Mouse (Mus musculus) liver, embryonic 14.5 days (tissue): ENCODE measurements around the gene Fosb. TPM values are rescaled to one million over a fixed set of nuclear protein-coding genes. Genes with fewer than 3 reads are reported as not detected.

Source experiments
- ATAC-seq: fragments of 200-750 bp; cut with Nextera tagmentation; 2 replicates; pipeline ENCODE4 v1.8.0; 2017; ENCODE audit warnings: moderate number of reproducible peaks, mild to moderate bottlenecking, moderate library complexity; ENCODE audit not compliant: insufficient read depth
- DNase-seq, 3 experiments: peaks; one replicate each; pipeline ENCODE4 v3.0.0-alpha.2; 2012 to 2013; ENCODE audit warnings: low read depth in 3 of 3, low spot score in 3 of 3
- H3K27ac ChIP-seq: fragments of 300-500 bp; sonication (generic); 2 replicates; pipeline ENCODE4 v1.5.1; 2014; ENCODE audit warnings: moderate library complexity, mild to moderate bottlenecking, control low read depth, inconsistent platforms
- H3K27me3 ChIP-seq: fragments of 300-500 bp; sonication (generic); 2 replicates; pipeline ENCODE4 v1.6.1; 2014; ENCODE audit warnings: mild to moderate bottlenecking, low read length, moderate library complexity; ENCODE audit not compliant: control insufficient read depth, insufficient read depth
- H3K36me3 ChIP-seq: fragments of 300-500 bp; sonication (generic); replicated peaks from 2 replicates; pipeline ENCODE4 v1.6.1; 2014; ENCODE audit warnings: low read depth; ENCODE audit not compliant: control insufficient read depth, insufficient read depth
- H3K4me1 ChIP-seq, 2 experiments: fragments of 200-500 bp in 1 of 2; fragments of 300-500 bp in 1 of 2; sonication (generic) in 1 of 2; replicated peaks; 2 replicates each; pipeline ENCODE4 v1.6.1; 2012 to 2014; ENCODE audit warnings: antibody characterized with exemption in 1 of 2, inconsistent platforms in 1 of 2, low read length in 1 of 2; ENCODE audit not compliant: control insufficient read depth in 2 of 2, insufficient read depth in 2 of 2
- H3K4me2 ChIP-seq: fragments of 300-500 bp; sonication (generic); 2 replicates; pipeline ENCODE4 v1.6.1; 2014; ENCODE audit warnings: low read depth, mild to moderate bottlenecking, control low read depth, moderate library complexity
- H3K4me3 ChIP-seq, 2 experiments: fragments of 200-500 bp in 1 of 2; fragments of 300-500 bp in 1 of 2; sonication (generic) in 1 of 2; 2 replicates each; pipeline ENCODE4 v1.5.1; 2012 to 2014; ENCODE audit warnings: low read depth in 2 of 2, low read length in 2 of 2, mild to moderate bottlenecking in 2 of 2, control low read depth in 1 of 2, inconsistent platforms in 1 of 2, moderate library complexity in 1 of 2; ENCODE audit not compliant: insufficient read depth in 1 of 2
- H3K9ac ChIP-seq: fragments of 300-500 bp; sonication (generic); replicated peaks from 2 replicates; pipeline ENCODE4 v1.6.1; 2014; ENCODE audit warnings: mild to moderate bottlenecking, control low read depth, moderate library complexity
- H3K9me3 ChIP-seq: fragments of 300-500 bp; sonication (generic); 2 replicates; pipeline ENCODE4 v1.6.1; 2016; ENCODE audit warnings: low read length, mixed read lengths; ENCODE audit not compliant: control insufficient read depth
- CTCF ChIP-seq: IDR thresholded peaks from 2 replicates; pipeline ENCODE4 v1.5.1; 2016; ENCODE audit warnings: antibody characterized with exemption, low read depth, control low read depth
- EP300 ChIP-seq: IDR thresholded peaks from 2 replicates; pipeline ENCODE4 v1.6.1; 2016; ENCODE audit warnings: antibody characterized with exemption, low read depth
- WGBS: fragments of 180-500 bp; shearing (Covaris S2); extraction: QIAGEN DNeasy Blood & Tissue Kit; methylation state at CpG from one replicate; pipeline ENCODE4 v1.1.7; 2014; ENCODE audit not compliant: insufficient replicate concordance; 5-methylcytosine and 5-hydroxymethylcytosine counted together
- polyA plus RNA-seq, 2 experiments: library from polyadenylated mRNA; depleted of rRNA in 1 of 2; stranded (reverse) in 1 of 2; unstranded in 1 of 2; fragments of >200 nt; fragmentation: Nextera tagmentation in 1 of 2; extraction: Ambion mirVana in 1 of 2; gene quantifications; 2 replicates each; pipeline versions ENCODE4 v1.2.1 to v1.2.3; 2012 to 2014

Gene Fosb
- polyA plus RNA-seq, 2 experiments: 0.03 TPM; not detected in 1

DNA sequence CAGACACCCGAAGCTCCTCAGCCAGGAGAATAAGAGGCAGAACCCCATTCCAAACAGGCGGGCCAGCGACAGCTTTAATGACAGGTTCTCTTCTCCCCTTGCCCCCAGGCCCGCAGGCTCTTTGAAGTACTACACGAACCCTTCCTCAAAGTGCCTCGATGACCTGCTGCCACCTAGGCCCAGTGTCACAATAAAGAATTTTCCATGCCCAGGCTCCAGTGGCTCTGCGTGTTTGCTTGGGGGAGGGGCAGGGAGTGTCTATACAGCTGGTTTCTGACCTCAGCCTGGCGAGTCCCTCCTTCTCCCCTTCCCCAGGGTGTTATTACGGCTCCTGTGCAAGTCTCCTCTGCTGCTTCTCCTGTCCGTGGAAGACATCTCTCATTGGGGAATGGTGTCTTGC lies 46.5 kb upstream of the Fosb start:
- no peak for ATAC-seq
- H3K27me3 ChIP-seq: no peaks in the 10 kb centered on the region
- H3K9ac ChIP-seq: no peak overlapping the region
- H3K4me2 ChIP-seq: no peak overlapping the region
- H3K27ac ChIP-seq: no peak overlapping the region
- peaks cover 10 to 18% of the 10 kb centered on the region in 2 experiments for H3K4me1 ChIP-seq
- no peak for TF ChIP-seq CTCF
- no peak for TF ChIP-seq EP300
- H3K36me3 ChIP-seq: peaks cover 5% of the 10 kb centered on the region; the same call in 1 of the 2 replicates
- WGBS: 64% methylated on average over 10 of the region's 10 CpGs
- no peak overlapping the region for H3K4me3 ChIP-seq
- no peaks in the 10 kb centered on the region for H3K9me3 ChIP-seq
- no peak for DNase-seq

DNA sequence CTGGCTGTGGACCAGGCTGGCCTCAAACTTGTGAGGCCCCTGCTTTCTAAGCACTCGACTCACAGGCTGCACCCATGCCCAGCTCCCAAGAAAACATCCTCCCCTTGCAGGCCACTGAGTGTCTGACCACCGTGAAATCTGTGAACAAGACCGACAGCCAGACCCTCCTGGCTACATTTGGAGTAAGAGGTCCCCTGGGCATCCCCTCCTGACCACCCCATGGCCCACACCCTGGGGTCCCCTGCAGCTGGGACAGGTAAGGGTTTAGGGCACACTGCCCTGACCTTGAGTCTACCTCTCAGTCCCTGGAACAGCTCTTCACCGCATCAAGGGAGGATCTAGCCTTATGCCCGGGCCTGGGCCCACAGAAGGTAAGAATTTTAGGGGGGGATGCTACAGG lies 45.1 kb upstream of the Fosb start:
- TF ChIP-seq CTCF (no peak), EP300 (no peak)
- no peak overlapping the region for H3K4me2 ChIP-seq
- H3K4me1 ChIP-seq: peaks cover under 1 to 7% of the 10 kb centered on the region in 2 experiments; a peak in 3 of 4 replicates
- no peak overlapping the region for H3K27ac ChIP-seq
- no peak overlapping the region for H3K9ac ChIP-seq
- H3K27me3 ChIP-seq: no peaks in the 10 kb centered on the region
- no peaks in the 10 kb centered on the region for H3K9me3 ChIP-seq
- no peak overlapping the region for H3K4me3 ChIP-seq
- DNase-seq (no peak), ATAC-seq (no peak)
- H3K36me3 ChIP-seq: peaks cover 5% of the 10 kb centered on the region; the same call in 1 of the 2 replicates
- 89% methylated on average over 5 of the region's 5 CpGs for WGBS

DNA sequence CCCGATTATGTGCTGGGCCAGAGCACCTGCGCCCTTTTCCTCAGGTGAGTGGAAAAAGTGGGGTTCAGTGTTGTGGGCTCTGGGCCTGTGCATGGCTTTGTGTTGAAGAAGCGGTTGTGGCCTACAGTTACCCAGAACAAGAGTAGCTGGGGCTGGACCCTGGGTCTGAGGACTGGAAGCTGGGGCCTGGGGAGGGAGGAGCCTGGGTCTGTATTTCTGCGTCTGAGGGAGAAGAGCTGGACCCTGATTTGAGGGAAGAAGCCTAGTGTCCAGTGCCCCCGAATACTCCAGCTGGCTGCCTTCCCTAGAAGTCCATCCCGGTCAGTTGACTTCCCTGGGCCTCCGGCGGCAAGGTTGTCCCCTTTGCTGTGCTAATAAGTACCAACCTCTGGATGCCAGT lies 40.4 kb upstream of the Fosb start:
- no peaks in the 10 kb centered on the region for H3K9me3 ChIP-seq
- no peak overlapping the region for H3K27ac ChIP-seq
- ATAC-seq: no peak
- H3K27me3 ChIP-seq: no peaks in the 10 kb centered on the region
- no peaks in the 10 kb centered on the region for H3K36me3 ChIP-seq
- H3K4me2 ChIP-seq: no peak overlapping the region
- WGBS: 80% methylated on average over 8 of the region's 8 CpGs
- H3K4me1 ChIP-seq: peaks cover 0 to 6% of the 10 kb centered on the region in 2 experiments; a peak in 3 of 4 replicates
- DNase-seq: no peak
- H3K9ac ChIP-seq: no peak overlapping the region
- no peak for TF ChIP-seq EP300
- TF ChIP-seq CTCF: no peak
- no peak overlapping the region for H3K4me3 ChIP-seq

DNA sequence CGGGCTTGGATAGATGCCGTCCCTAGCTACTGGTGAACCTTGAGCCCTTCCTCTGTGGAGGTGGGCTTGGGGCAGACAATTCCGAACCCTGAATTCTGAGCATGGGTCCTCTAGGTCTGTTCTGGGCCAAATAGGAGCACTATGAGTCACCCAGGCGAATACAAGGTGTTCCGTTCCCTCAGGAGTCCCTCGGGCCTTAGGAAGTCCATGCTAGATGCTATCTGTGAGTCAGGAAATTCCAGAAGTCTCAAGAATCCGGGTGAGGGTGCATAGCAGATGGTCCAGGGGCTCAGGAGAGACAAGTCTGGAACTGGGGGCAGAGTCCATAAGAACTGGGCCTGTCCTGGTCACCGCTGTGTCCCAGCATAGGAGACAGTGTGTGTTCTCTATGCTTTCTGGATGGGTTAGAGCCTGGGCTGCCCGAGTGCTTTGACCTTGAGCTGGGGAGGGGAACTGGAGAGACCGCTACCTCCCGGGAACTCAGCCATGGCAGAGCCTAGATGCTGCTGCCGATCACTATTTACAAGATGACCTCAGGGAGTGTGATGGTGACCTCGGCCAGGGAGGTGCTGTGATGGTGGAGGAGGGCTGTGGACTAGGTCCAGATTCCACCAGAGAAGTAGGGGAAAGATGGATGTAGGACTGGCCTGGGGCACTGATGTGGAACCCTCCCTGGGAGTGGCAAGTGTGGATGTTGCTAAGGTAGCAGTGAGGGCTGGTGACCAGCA lies 39.5 kb upstream of the Fosb start:
- Histone ChIP-seq H3K36me3 (no peaks in the 10 kb centered on the region), H3K9me3 (no peaks in the 10 kb centered on the region), H3K4me2 (no peak overlapping the region), H3K4me1 (peaks cover 0 to 9% of the 10 kb centered on the region in 2 experiments; a peak in 3 of 4 replicates), H3K27ac (no peak overlapping the region), H3K4me3 (no peak overlapping the region), H3K9ac (no peak overlapping the region), H3K27me3 (no peaks in the 10 kb centered on the region)
- no peak for DNase-seq
- TF ChIP-seq EP300: no peak
- TF ChIP-seq CTCF: no peak
- 68% methylated on average over 13 of the region's 13 CpGs for WGBS
- no peak for ATAC-seq

DNA sequence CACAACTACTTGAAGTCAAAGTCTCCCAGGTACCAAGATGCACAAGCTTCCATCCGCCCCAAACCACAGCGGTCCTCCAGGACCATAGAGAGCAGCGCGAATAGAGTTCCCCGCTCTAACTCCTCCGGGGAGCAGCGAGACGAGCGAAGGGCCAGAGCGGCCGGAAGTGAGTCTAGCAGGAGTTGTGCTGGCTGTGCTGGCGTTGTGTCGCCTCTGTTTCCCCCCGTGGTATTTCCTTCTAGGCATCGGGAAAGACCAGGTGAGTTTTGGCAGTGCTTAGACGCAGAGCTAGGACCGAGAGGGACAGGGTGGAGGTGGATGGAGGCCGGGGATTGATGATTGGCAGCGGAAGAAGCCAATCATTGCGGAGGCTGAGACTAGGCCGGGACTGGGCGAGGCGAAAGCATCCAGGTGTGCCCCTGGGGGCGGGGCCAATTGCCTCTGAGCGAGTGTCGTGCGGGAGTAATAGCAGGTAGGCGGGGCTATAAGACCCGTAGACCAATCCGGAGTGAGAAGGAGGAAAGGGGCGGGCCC lies 35.2 kb upstream of the Fosb start:
- Histone ChIP-seq H3K27ac (no peak overlapping the region), H3K4me2 (peak overlapping the region; percentile 75)
- 0% methylated on average over 31 of the region's 31 CpGs for WGBS

More for the DNA sequence above, 35.2 kb upstream of the Fosb start:
- TF ChIP-seq CTCF: no peak
- no peak for TF ChIP-seq EP300
- H3K9ac ChIP-seq: peak overlapping the region; percentile 37
- peaks cover 0 to 14% of the 10 kb centered on the region in 2 experiments; a peak in 3 of 4 replicates for H3K4me1 ChIP-seq
- no peaks in the 10 kb centered on the region for H3K9me3 ChIP-seq
- peak overlapping the region; percentile 55 to 96 for H3K4me3 ChIP-seq
- ATAC-seq (peak; percentile 95), DNase-seq (peak; percentile 96 to 97 (median 97))
- peaks cover 31% of the 10 kb centered on the region for H3K27me3 ChIP-seq
- no peaks in the 10 kb centered on the region for H3K36me3 ChIP-seq
